Mouse (Mus musculus) retina, embryonic 14.5 days (tissue): Measurements from ENCODE around the gene Ltbp3.

ENCODE experiments used
- DNase-seq: peaks from one replicate; pipeline ENCODE4 v3.0.0-alpha.2; 2015; ENCODE audit warnings: low spot score

Gene Ltbp3

DNA sequence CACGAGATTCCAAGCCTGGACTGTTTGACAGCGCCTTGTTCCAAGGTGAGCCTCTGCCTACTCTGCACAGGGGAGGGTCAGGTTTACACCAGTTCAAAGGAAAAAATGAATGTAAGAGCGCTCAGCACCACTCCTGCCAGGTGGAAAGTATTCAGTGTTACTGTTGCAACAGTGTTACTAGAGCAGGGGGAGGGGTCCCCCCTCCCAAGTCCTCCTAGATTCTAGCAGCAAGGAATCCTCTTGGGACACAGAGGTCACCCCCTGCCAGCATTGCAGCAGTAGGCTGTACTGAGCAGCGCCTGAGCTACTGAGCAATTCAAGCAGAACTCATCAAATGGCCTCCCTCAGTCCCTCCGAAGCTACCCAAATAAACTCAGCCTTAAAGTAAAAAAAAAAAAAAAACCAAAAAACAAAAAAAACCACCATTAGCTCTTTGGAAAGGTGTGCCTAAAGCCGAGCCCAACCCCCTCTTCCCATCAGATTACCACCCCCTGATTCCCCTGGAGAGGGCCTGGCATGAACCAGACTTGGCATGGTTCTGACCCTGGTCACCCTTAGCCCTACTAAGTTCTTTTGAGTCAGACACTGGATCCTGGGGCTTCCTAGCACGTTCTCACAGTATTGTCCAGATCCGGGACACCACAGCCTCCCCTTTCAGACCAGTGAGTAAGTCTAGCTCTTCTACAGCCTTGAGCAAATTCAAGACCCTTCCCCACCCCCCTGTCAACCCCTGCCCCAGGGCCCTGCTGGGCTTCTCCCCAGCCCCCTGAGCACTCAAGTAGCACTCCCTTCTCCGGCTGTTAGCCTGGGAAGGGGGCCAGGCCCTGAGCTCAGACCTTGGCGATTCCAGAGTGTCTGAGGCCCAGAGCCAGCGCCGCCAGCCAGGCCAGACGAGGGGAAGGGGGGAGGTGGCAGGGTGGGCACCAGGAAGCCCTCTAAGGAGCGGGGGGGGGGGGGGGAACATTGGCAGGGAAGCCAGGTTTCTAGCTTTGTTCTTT is at the start of gene Ltbp3:
TSS of gene Ltbp3 (plus strand) at position 585 of the 998 bp plus-strand sequence.
- no peak for DNase-seq

- DNase-seq = no peak
Measured at GRCm38 (mm10) chr19:5691601-5692000, 49.1 kb upstream of the Ltbp3 start.

DNA sequence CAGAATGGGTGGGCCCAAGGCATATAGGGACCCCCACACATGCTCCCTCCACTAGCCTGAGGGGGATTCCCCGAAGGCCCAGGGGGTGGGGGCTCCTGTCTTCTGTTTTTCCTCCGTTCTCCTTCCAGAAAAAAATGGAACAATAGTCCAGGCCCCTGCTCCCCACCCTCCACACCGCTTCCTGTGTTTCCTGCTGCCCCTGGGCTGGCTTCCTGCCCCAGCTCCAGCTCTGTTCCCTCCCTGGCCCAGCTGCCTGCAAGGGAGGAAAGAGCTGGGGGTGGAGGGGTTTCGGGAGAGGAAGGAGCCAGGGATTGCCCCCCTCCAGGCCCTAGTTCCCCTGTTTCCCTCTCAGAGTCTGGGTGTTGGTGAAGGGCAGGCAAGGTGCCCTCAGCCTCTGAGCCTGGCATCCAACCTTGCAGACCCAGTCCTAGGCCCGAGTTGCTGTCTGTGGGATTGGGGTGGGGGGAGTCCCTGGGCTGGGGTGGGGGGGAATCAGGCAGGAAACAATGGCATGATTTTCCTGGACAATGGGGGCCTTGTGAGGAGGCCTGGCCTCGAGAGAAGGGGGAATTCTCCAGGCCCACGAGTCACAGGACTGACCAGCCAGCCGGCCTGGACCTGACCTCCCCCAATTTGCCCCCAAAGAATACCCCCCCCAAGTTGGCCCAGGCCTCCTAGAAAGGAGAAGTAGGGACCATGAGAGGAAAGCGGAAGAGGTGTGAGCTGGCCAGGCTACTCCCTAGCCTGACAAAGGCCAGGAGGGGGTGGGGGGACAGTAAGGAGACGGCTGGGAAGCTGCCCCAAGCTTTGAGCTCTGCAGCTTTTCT is 48.4 kb upstream of the Ltbp3 start:
- no peak for DNase-seq

GRCm38 (mm10) chr19:5692913-5693396 is 47.7 kb upstream of the Ltbp3 start:
- no peak for DNase-seq

DNA sequence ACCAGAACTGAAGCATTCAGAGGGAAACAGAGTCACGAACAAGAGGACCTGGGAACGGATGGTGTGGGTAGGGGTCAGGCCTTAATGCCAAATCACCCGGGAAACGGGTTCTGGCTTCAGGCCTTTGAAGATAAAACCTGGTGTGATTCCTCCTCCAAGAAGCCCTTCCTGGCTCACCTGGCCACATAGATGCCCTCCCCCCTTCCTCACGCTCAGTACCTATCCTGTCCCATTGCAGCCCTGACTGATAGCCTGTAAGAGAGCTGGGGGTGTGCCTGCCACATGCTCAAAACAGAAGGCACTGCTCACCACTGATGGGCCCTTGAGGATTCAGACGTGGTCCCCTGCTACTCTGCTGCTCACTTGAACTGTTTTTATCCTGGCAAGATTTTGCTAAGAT is 46.9 kb upstream of the Ltbp3 start:
- no peak for DNase-seq

GRCm38 (mm10) chr19:5695849-5696462 is 44.7 kb upstream of the Ltbp3 start:
- DNase-seq = peak; percentile 57

DNA sequence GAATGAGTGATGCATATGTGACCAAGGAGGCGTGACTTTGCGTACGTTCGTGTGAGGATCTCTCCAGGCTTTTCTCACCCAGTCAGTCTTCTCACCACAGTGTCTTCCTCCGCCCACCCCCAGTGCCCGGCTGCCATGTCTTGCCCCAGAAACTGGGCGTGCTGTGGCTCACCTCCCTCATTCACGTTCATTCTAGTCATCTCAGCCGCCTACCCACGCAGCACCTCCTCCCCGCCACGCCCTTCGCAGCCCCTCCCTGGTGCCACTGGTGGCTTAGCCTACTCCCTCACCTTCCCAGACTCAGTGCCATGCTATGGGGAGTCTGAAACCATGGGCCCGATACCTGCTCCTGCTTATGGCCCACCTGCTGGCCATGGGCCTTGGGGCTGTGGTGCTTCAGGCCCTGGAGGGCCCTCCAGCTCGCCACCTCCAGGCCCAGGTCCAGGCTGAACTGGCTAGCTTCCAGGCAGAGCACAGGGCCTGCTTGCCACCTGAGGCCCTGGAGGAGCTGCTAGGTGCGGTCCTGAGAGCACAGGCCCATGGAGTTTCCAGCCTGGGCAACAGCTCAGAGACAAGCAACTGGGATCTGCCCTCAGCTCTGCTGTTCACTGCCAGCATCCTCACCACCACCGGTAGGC is 36.4 kb upstream of the Ltbp3 start, which contains the start of gene Kcnk7:
TSS of gene Kcnk7 (plus strand) at position 205 of the 638 bp plus-strand sequence.
- no peak for DNase-seq

GRCm38 (mm10) chr19:5704801-5705571 is 35.7 kb upstream of the Ltbp3 start:
- DNase-seq = no peak

GRCm38 (mm10) chr19:5710068-5710467 is 30.6 kb upstream of the Ltbp3 start:
- DNase-seq = no peak

- DNase-seq = no peak
Measured at GRCm38 (mm10) chr19:5710581-5710980, 30.1 kb upstream of the Ltbp3 start.

DNA sequence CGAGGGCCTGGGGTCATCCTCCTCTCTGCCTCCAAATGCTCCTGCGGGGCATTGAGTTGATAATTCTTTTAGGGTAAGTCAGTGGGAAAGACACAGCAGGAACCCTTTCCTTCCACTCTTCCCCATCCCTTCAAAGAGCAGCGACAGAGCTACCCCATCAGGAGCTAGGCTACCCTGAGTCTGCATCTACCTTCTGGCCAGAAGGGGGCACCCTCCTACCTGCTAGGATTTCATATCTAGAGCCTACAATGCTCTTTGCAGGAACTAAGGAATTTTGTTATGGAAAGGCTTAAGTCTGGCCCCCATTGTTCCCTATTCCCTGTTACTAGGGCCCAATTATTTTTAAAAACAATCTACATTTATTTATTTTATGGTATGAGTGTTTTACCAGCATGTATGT is 29.5 kb upstream of the Ltbp3 start:
- DNase-seq = peak; percentile 76

DNA sequence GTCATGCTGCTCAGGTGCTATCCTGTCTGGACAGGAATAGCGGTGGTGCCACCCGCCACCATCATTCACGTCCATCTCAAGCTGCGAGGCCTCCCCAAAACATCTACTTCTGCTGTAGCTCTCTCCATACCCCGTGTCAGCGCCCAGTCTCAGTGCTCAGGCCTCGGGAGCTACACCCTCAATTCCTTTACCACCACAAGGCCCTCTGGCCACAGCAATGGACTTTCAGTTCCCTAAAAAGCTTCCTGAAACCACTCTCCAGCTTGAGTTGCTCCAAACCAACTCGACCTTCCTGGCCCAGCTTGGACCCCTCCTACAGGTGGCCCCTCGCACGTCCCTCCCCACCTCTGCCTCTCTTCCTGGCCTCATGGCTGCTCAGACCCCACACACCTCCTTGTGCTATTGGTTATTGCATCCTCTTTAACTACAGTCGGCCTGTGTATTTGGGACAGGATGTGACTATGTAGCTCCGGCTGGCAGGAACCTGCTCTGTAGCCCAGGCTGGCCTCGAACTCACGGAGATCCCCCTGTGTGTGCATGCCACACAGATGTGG is 28.7 kb upstream of the Ltbp3 start:
- no peak for DNase-seq

- DNase-seq = no peak
Measured at GRCm38 (mm10) chr19:5713255-5713654, 27.4 kb upstream of the Ltbp3 start.

DNA sequence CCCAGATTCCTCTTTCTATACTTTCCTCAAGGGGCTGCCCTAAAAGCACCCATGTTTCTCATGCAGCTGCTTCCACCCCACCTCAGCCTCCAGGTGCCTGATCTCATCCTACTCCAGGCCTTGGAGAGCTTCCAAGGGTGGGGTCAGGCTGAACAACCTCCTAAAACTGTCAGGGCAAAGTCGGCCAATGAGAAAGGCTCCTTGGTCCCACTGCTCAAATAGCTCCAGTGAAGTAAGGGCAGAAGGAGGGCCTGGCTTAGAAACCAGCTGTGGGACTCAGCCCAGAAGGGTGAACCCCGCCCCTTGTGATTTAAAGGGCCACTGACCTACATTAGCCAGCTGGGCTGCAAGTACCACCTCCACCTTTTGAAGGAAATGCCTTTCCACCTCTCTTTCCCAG is 27.0 kb upstream of the Ltbp3 start:
- DNase-seq = no peak

DNA sequence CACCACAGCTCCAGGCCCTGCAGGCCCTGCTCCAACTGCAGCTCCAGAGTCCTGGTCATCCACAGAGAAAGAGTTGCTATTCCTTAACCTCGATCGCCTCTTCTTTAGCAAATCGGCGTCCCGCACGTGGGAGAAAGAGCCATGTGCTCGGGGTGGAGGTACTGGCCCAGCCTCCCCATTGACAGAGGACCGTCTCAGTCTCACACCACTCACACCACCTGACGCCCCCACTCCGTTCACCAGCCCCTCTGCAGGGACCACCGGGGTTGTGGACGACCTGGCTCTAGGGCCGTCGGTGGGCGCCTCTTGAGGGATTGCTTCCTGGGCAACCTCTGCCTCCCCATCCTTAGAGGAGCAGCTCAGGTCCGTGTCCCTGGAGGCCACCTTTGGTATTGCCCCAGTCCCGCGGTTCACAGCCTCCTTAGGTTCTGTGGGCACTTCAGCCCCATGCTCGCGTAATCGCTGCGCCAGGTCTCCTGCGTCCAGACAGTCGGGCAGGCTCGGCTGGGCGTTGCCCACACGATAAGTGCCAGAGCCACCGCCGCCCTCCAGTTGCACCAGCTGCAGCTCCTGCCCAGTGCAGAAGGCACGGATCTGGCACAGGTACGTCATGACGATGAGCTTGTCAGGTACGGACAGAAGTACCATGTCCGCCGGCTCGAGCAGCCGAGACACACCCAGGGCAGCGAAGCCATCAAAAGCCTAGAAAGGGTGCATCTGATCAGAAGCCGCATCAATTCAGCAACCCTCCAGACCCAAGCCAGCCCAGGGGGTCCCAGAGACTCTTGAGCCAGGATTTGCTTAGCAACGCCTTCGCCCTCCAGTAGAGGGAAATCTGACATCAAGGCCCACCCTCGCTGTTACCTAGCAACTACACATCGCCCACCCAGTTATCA is 24.7 kb upstream of the Ltbp3 start:
- DNase-seq = peak; percentile 75

GRCm38 (mm10) chr19:5716955-5717354 is 23.7 kb upstream of the Ltbp3 start:
- DNase-seq = no peak

GRCm38 (mm10) chr19:5721233-5721632 is 19.5 kb upstream of the Ltbp3 start:
- no peak for DNase-seq

DNA sequence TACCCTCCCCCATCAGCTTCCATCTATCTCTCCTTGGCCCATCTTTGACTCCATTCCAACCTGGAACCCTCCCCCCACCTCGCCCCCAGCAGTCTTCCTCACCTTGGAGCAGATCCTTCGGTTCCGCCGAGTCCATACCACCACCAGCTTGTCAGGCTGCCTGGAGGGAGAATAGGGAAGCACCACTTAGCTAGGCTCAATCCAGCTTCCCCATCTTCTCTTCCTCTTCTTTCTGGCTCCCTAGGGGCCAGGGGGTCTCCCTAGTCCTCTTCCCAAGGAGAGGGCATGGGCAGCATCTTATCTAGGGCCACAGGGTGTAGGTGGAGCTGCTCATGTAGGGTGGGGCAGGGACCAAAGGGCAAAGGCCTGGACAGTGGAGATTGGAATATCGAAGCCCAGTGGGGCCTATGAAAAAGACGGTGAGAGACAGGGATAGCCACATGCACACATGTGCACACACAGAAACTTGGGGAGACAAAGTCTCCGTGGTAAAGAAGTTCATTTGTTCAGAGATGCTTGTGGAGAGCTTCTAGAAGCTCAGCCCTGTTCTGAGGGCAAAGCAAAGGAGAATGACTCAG is 17.8 kb upstream of the Ltbp3 start:
- DNase-seq = no peak

GRCm38 (mm10) chr19:5723934-5724548 is 16.7 kb upstream of the Ltbp3 start:
- no peak for DNase-seq
